Mouse (Mus musculus): Measurements from ENCODE around the gene Uqcc1.

- no peak for TF ChIP-seq CTCF (IDR thresholded peaks at IDR 0.05; ENCODE audit: extremely low read depth, insufficient read depth, insufficient read length, insufficient replicate concordance)
- TF ChIP-seq POLR2A (IDR thresholded peaks at IDR 0.05; ENCODE audit: low read depth, low read length), result no peak
These were observed 77.6 kb downstream of the Uqcc1 start for GRCm38 (mm10) chr2:155852536-155852935.
